Mouse (Mus musculus) embryonic facial prominence, embryonic 12.5 days (tissue): ENCODE data around the gene Enc1. TPM values are rescaled to one million over a fixed set of nuclear protein-coding genes. Genes with fewer than 3 reads are reported as not detected.

Experiments
- ATAC-seq: fragments of 200-750 bp; cut with Nextera tagmentation; 2 replicates; pipeline ENCODE4 v1.8.0; 2017; ENCODE audit not compliant: insufficient number of reproducible peaks, insufficient read depth, low FRiP score, low TSS enrichment
- H3K27ac ChIP-seq: fragments of 300-500 bp; sonication (generic); 2 replicates; pipeline ENCODE4 v1.5.1; 2016; ENCODE audit warnings: mild to moderate bottlenecking
- H3K27me3 ChIP-seq: fragments of 300-500 bp; sonication (generic); 2 replicates; pipeline ENCODE4 v1.6.1; 2016; ENCODE audit warnings: mild to moderate bottlenecking, moderate library complexity
- H3K36me3 ChIP-seq: fragments of 300-500 bp; sonication (generic); 2 replicates; pipeline ENCODE4 v1.6.1; 2016; ENCODE audit warnings: mild to moderate bottlenecking
- H3K4me1 ChIP-seq: fragments of 300-500 bp; sonication (generic); 2 replicates; pipeline ENCODE4 v1.6.1; 2016
- H3K4me2 ChIP-seq: fragments of 300-500 bp; sonication (generic); replicated peaks from 2 replicates; pipeline ENCODE4 v1.6.1; 2016; ENCODE audit warnings: mild to moderate bottlenecking, moderate library complexity
- H3K4me3 ChIP-seq: fragments of 300-500 bp; sonication (generic); 2 replicates; pipeline ENCODE4 v1.5.1; 2016; ENCODE audit warnings: mild to moderate bottlenecking
- H3K9ac ChIP-seq: fragments of 300-500 bp; sonication (generic); 2 replicates; pipeline ENCODE4 v1.6.1; 2016; ENCODE audit warnings: mild to moderate bottlenecking, moderate library complexity
- H3K9me3 ChIP-seq: fragments of 300-500 bp; sonication (generic); 2 replicates; pipeline ENCODE4 v1.6.1; 2016; ENCODE audit warnings: mild to moderate bottlenecking, moderate library complexity
- WGBS: fragments of 180-500 bp; shearing (Covaris S2); methylation state at CpG from one replicate; pipeline ENCODE4 v1.1.7; 2016; 5-methylcytosine and 5-hydroxymethylcytosine counted together
- polyA plus RNA-seq: library from polyadenylated mRNA; unstranded; fragments of >200 nt; fragmentation: Nextera tagmentation; extraction: Ambion mirVana; gene quantifications from 2 replicates; pipeline ENCODE4 v1.2.1, GENCODE M21; 2016

Gene Enc1
- polyA plus RNA-seq, 1 experiment from 2014 or later: 7.8 TPM

DNA sequence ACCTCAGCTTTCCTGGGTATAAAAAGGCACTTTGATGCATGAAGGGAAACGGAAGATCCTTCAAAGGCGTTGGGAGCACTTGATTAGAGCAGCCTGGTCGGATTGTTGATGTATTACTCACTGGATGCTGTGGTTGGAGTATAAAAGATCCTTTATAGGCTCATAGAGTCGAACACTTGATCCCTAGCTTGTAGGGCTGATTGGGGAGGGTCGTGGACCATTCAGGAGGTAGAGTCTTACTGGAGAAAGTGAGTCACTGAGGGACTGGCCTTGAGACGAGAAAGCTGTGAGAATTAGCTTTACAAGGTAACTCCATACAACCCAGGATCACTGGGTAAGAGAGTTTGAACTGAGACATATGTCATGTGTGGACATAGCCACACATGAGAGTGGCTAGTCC lies 30.7 kb downstream of the Enc1 start:
- H3K27me3 ChIP-seq: no peaks in the 10 kb centered on the region
- H3K4me3 ChIP-seq: no peak overlapping the region
- no peak overlapping the region for H3K9ac ChIP-seq
- no peak overlapping the region for H3K27ac ChIP-seq
- WGBS: 76% methylated on average over 6 of the region's 6 CpGs
- no peak overlapping the region for H3K4me2 ChIP-seq
- H3K36me3 ChIP-seq: no peaks in the 10 kb centered on the region
- no peak for ATAC-seq
- 0 out of 2 replicates have a peak, but pooled peaks cover 4% of the 10 kb centered on the region for H3K9me3 ChIP-seq
- peaks cover 6% of the 10 kb centered on the region; the same call in 1 of the 2 replicates for H3K4me1 ChIP-seq

DNA sequence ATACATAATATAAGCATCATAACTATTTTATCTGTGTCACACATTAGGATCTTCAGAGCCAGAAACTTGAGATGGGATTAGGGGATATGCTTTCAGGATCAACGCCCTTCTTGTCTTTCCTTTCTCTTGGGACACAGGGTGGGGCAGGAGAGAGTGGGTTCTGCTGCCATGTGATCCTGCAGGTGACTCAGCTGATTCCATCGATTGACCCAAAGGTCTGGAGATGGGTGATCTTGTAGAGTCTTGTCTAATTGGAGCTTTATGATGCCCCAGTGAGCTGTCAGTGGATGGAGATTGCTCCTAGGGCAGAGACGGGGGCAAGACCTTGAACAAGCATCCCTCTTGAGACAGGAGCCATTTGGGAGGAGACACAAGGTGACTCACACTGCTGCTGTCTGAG lies 33.9 kb downstream of the Enc1 start:
- peaks cover 9% of the 10 kb centered on the region; the same call in 1 of the 2 replicates for H3K4me1 ChIP-seq
- H3K36me3 ChIP-seq: no peaks in the 10 kb centered on the region
- no peak for ATAC-seq
- H3K9me3 ChIP-seq: no peaks in the 10 kb centered on the region
- H3K4me2 ChIP-seq: no peak overlapping the region
- H3K4me3 ChIP-seq: no peak overlapping the region
- H3K27me3 ChIP-seq: no peaks in the 10 kb centered on the region
- 76% methylated on average over 3 of the region's 3 CpGs for WGBS
- H3K9ac ChIP-seq: no peak overlapping the region
- H3K27ac ChIP-seq: no peak overlapping the region

DNA sequence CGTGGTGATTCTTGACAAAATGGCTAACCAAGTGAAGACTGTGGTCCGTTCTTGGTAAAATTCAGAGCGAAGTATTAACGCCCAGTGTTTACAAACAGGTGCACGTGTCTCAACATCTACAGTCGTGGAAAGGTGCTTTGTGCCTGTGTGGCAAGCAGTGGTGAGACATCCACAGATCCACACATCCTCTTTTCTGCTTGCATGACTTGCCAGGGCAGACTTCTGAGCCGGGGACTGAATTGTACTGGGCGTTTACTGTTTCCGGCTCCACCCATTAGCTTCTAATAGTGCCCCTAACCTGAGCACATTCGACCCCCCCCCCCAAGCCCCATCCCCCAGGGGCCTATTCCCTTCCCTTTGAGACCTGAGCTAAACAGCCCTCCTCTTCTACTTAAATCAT lies 34.6 kb downstream of the Enc1 start:
- ATAC-seq: no peak
- H3K27ac ChIP-seq: no peak overlapping the region
- 75% methylated on average over 10 of the region's 10 CpGs for WGBS

DNA sequence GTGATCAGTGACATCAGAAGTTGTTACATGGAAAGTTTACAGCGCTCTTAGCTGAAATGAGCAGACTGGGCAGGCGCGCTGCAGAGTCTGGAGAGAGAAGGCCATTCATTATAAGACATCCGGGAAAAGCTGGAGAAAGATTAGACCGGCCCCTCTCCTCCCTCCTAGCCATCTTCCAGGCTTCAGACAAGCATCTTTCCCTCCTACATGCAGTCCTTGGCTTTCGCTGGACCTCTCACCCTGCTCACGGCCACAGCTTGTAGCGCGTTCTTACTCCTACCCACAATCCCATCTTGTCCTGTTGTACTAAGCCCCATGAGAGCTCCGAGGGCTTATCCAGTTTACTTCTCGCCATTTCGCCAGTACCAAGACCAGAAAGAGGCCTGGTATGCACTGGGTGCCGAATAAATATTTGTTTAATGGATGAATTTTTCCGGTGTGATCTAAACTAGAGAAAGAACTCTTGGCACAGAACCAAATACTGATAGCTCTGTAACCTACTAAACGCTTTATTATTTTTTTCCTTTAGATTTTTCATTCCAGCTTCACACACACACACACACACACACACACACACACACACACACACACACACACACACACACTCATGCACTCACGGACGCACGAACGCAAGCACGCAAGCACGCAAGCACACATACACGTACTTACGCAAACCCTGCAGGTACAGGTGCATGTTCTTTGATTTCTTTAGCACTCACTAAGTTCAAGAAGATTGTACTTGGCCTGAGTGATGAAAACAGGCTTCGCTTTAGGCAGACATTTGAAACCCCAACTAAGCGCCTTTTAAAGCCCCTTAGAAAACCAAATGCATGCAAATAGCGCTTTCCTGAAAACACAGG lies 41.4 kb downstream of the Enc1 start:
- Histone ChIP-seq H3K9me3 (no peaks in the 10 kb centered on the region), H3K36me3 (no peaks in the 10 kb centered on the region), H3K4me2 (peak overlapping the region; percentile 45), H3K27ac (no peak overlapping the region), H3K4me1 (peaks cover 14% of the 10 kb centered on the region), H3K4me3 (peak overlapping the region; percentile 15), H3K9ac (peak overlapping the region; percentile 16), H3K27me3 (peaks cover 10% of the 10 kb centered on the region)
- ATAC-seq: no peak
- 10% methylated on average over 26 of the region's 26 CpGs for WGBS

More for the DNA sequence above, 34.6 kb downstream of the Enc1 start:
- Histone ChIP-seq H3K9me3 (no peaks in the 10 kb centered on the region), H3K4me2 (no peak overlapping the region), H3K4me3 (no peak overlapping the region), H3K27me3 (no peaks in the 10 kb centered on the region), H3K9ac (no peak overlapping the region), H3K36me3 (no peaks in the 10 kb centered on the region), H3K4me1 (peaks cover 9% of the 10 kb centered on the region; the same call in 1 of the 2 replicates)

DNA sequence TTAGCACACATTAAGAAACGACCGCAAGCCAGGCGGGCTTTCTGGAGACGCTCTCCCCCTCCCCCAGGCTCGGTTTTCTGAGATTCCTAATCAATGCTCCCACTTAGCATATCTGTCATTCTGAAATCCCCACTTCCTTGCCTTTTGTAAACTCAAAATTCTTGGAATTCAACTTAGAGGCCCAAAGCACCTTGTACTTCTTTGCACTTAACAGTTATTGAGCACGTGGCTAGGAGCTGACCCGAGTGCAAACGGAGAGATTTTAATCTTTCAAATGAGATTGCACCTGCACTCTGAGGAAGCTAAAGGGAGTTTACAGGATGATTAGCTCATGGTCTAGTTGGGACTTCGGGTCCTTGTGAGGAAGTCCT lies 42.0 kb downstream of the Enc1 start:
- WGBS: 7% methylated on average over 9 of the region's 9 CpGs
- Histone ChIP-seq H3K27me3 (peaks cover 10% of the 10 kb centered on the region), H3K9me3 (no peaks in the 10 kb centered on the region), H3K4me3 (no peak overlapping the region; the same call in 1 of the 2 replicates), H3K9ac (no peak overlapping the region), H3K4me2 (peak overlapping the region; percentile 45), H3K36me3 (no peaks in the 10 kb centered on the region), H3K4me1 (peaks cover 14% of the 10 kb centered on the region), H3K27ac (no peak overlapping the region)
- ATAC-seq: no peak

DNA sequence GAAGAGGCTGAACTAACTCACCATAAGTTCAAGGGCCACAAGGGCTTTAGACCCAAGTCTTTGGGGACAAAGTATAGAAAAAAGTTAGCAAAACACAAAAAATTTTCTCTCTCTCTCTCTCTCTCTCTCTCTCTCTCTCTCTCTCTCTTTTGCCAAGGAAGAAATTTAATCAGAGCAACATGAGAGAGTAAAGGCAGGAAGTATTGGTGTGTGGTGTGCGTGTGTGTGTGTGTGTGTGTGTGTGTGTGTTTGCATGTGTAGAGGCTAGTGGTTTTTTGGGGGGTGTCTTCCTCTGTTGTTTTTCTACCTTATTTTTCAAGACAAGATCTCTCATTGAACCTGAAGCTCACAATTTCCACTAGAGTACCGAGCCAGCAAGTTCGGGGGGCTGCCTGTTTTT lies 46.1 kb downstream of the Enc1 start:
- no peak overlapping the region for H3K4me2 ChIP-seq
- H3K9me3 ChIP-seq: no peaks in the 10 kb centered on the region
- peaks cover 9% of the 10 kb centered on the region for H3K4me1 ChIP-seq
- H3K9ac ChIP-seq: no peak overlapping the region
- H3K4me3 ChIP-seq: no peak overlapping the region
- H3K27ac ChIP-seq: no peak overlapping the region
- H3K36me3 ChIP-seq: no peaks in the 10 kb centered on the region
- WGBS: 87% methylated on average over 3 of the region's 3 CpGs
- H3K27me3 ChIP-seq: peaks cover 16% of the 10 kb centered on the region
- no peak for ATAC-seq

- Histone ChIP-seq H3K27me3 (peaks cover 6% of the 10 kb centered on the region; the same call in 1 of the 2 replicates), H3K4me2 (no peak overlapping the region), H3K9me3 (no peaks in the 10 kb centered on the region), H3K9ac (no peak overlapping the region), H3K4me3 (no peak overlapping the region), H3K36me3 (no peaks in the 10 kb centered on the region), H3K4me1 (no peaks in the 10 kb centered on the region; the same call in 1 of the 2 replicates), H3K27ac (no peak overlapping the region)
- ATAC-seq: no peak
- 23% methylated on average over 3 of the region's 3 CpGs for WGBS
These were observed 49.8 kb downstream of the Enc1 start for GRCm38 (mm10) chr13:97290747-97291146.

DNA sequence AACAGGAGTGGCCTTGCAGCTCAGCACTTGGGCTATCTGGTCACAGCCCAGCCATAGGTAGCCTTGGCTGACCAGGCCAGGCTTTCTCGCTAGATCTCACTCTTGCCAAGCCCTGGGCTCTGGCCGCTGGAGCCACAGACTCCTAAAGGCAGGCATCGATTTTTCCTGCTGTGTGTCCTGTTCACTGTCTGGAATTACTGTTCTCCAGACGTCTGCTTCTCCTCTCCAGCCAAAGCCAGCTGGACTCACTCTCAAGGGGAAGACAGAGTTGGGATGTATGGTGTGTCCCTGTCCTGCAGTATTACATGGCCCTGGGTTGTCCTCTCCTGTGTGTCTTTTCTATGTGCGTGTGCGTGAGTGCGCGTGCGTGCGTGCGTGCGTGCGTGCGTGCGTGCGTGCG lies 50.4 kb downstream of the Enc1 start:
- ATAC-seq: peak; percentile 52; the same call in 1 of the 2 replicates
- H3K9ac ChIP-seq: no peak overlapping the region
- H3K9me3 ChIP-seq: no peaks in the 10 kb centered on the region
- no peak overlapping the region for H3K4me2 ChIP-seq
- no peaks in the 10 kb centered on the region; the same call in 1 of the 2 replicates for H3K4me1 ChIP-seq
- WGBS: 76% methylated on average over 17 of the region's 17 CpGs
- H3K36me3 ChIP-seq: no peaks in the 10 kb centered on the region
- H3K27me3 ChIP-seq: peaks cover 6% of the 10 kb centered on the region; the same call in 1 of the 2 replicates
- no peak overlapping the region for H3K4me3 ChIP-seq
- no peak overlapping the region for H3K27ac ChIP-seq

DNA sequence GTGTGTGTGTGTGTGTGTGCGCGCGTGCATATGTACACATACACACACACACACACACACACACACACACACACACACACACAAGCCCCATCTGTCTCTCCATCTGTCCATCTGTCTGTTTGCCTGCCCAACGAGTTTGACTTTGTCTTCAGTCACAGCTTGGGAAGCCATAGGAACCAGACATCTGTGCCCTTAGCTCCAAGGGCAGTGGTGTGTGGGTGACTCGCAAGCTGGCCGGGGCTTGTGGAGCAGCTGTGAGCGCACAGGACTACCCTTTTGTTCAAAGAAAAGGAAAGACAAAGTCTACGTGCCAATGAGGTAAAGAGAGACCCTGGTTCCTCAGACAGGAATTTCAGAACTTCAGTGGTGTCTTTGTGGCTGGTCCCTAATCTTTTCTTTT lies 51.1 kb downstream of the Enc1 start:
- no peaks in the 10 kb centered on the region for H3K9me3 ChIP-seq
- H3K4me1 ChIP-seq: no peaks in the 10 kb centered on the region; the same call in 1 of the 2 replicates
- H3K4me2 ChIP-seq: no peak overlapping the region
- WGBS: 43% methylated on average over 8 of the region's 8 CpGs
- H3K27me3 ChIP-seq: peaks cover 6% of the 10 kb centered on the region; the same call in 1 of the 2 replicates
- H3K9ac ChIP-seq: no peak overlapping the region
- no peaks in the 10 kb centered on the region for H3K36me3 ChIP-seq
- H3K4me3 ChIP-seq: no peak overlapping the region
- H3K27ac ChIP-seq: no peak overlapping the region
- no peak; the same call in 1 of the 2 replicates for ATAC-seq

DNA sequence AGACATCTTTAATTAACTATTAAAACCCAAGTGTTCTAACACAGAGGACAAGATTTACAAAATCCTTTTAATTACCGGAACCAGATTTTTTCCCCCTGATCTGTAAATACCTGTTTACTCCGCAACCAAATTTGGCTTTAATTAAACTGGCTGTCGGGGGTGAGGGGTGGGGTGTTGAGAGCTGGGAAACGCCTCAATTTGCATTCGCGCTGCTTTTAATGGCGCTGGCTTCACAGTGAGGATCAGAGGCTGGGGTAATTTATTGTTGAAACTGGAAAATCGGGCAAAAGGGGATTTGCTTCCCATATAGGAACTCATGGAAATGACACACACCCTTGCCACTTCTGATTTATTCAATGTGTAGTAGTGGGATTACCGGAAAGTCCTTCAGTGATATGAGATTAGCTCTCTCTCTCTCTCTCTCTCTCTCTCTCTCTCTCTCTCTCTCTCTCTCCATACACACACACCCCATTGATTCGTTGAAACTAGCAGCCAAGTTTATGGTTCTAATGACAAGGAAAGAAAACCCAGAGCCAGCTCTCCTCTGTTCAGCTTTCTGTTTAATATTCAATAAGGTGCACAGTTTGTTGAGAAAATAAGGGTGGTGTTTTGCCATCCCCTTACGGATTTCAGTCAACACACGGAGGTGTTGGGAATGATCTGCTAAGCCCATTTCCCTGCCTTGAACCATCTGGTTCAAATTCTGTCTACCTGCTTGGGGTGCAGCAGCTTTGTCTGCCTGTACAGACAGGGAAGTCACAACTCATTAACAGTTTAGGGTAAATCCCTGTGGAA lies 51.7 kb downstream of the Enc1 start:
- H3K4me1 ChIP-seq: no peaks in the 10 kb centered on the region; the same call in 1 of the 2 replicates
- ATAC-seq: no peak
- no peak overlapping the region for H3K27ac ChIP-seq
- H3K9ac ChIP-seq: no peak overlapping the region
- WGBS: 19% methylated on average over 12 of the region's 12 CpGs
- H3K9me3 ChIP-seq: no peaks in the 10 kb centered on the region
- no peak overlapping the region for H3K4me2 ChIP-seq
- peaks cover 6% of the 10 kb centered on the region; the same call in 1 of the 2 replicates for H3K27me3 ChIP-seq
- H3K36me3 ChIP-seq: no peaks in the 10 kb centered on the region
- H3K4me3 ChIP-seq: no peak overlapping the region

- Histone ChIP-seq H3K4me3 (no peak overlapping the region), H3K4me2 (no peak overlapping the region), H3K36me3 (no peaks in the 10 kb centered on the region), H3K9me3 (no peaks in the 10 kb centered on the region), H3K4me1 (no peaks in the 10 kb centered on the region; the same call in 1 of the 2 replicates), H3K9ac (no peak overlapping the region), H3K27ac (no peak overlapping the region), H3K27me3 (peaks cover 6% of the 10 kb centered on the region; the same call in 1 of the 2 replicates)
- WGBS: 56% methylated on average over 9 of the region's 9 CpGs
- ATAC-seq: no peak
These were observed 54.4 kb downstream of the Enc1 start for GRCm38 (mm10) chr13:97295101-97295852.
